Mouse (Mus musculus): ENCODE data around the gene Adgrv1.
A peak's percentile ranks its signal among the peaks of the same experiment; 100 is the strongest.

The Adgrv1 gene

DNA sequence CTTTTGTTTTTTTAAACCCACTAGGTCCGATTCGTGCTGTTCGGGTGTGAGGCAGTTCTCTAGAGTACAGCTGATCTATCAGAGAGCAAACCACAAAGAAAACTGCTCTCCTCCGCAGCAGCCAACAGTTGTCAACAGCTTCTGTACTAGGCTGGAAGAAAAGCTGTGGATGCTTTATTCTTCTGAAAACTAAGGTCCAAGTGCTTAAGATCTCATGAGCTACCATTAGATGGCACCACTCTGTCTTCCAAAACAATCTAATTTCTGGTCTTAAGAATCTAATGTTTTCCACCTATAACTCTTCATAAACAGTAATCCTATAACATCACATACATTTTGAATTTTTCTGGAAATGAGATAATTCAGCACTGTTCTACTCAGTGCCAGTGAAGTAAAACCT is 22.6 kb downstream of the Adgrv1 start:
- DNase-seq (ENCODE audit: low read depth): no peak

DNA sequence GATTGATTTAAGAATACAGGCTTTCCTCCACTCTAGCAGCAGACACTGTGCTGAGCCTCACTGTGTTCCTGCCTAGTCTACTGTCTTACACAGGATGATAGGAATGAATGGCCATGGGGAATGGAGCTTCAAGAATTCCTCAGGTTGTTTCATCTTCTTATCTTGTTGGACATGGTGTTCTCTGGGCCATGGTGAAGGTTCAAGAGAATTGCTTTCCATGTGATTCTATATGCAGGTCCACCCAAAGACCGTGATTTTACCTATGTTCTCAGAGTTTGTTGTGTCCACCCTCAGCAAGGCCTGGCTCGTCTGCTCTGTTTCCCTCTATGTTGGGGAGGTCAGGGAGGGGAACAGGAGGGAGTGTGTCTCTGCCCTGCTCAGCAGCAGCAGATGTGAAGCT is 26.0 kb downstream of the Adgrv1 start:
- DNase-seq (ENCODE audit: low read depth): no peak

DNA sequence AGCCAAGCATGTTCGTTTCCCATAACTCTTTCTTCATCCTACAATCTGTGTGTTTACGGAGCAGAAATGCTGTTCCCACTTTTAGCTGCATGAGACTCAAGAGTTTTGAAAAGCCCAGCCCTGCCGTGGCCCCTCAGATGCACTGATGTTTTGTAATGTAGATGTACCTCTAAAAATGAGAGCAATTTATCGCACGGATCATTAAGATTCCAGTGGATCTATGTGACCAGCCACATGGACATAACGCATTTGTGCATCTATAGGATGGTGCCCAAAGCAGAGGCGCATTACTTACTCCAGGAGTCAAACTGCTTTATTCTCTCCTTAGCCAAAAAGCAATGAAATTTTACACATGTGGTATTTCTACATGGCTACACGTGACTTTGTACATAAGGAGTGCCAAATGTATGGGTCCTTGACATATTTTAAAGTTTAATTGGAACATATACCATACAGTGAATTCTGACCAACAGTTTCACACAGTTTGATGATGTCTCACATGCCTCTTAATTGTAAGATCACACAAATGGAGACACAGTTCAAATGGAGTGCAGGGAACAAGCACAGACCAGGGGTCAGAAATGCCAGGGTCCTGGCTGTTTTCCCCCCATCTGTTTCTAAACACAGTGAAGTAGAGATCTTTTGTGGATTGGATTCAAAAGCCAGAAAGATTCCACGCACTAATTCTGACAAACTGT is 35.9 kb downstream of the Adgrv1 start:
- no peak for DNase-seq (ENCODE audit: low read depth)

DNA sequence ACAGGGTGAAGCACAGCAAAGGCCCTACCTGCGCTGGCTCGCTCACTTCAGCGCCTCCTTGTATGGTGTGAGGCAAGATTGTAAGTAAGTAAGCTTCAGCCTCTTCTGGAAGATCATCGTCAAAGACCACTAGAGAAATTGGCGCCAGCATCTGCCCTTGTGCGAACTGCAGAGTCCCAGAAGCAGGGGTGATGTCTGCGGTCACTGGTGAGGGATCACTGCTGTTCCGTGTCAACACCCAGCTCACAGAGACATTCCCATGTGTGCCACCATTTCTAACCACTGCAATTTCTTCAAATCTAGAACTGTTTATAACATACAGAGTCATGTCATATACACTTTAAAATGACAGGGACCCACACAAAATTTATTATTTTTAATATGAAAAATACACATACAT is 54.3 kb downstream of the Adgrv1 start:
- no peak for DNase-seq (ENCODE audit: low read depth)

DNA sequence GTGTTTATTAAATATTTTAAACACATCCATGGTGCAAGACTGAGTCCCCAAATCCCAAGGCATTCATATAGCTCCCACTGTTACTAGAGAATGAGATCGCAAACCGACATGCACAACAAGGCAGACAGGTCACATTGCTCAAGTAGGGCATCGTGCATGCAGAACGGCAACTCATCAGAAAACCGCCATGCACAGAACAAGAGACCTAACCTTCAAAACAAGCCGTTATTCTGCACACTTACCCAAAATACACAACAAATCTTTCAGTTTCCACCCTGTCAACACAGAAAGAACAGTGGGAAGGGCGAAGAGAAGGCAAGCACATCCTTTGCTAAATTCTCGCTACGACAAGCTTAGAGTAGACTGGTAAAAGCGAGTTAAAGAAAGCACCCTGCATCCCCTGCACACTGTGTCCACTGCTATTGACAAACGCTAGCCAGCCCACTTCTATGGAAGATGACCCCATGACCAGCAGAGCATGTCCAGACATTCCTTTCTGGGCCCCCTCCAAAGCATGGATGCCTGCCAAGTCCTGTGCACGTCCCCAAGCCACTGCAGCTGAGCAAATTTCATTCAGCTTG is 62.6 kb downstream of the Adgrv1 start:
- DNase-seq (ENCODE audit: low read depth): no peak

DNA sequence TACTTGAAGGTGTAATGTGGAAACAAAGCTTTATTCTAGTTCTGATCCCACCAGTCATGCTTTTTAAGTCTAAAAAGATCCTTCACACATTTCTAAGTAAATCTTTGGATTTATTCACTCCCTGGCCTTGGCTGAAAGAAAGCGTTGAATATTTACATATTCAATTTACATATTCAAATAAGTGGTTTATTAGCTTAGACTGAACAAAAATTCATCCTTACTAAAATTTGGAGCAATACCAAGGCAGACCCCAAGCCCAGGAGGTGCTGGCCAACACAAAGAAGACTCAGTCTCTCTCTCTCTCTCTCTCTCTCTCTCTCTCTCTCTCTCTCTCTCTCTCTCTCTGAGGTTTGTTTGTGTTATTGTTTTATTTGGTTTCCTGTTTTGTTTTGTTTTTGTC is 82.9 kb downstream of the Adgrv1 start:
- DNase-seq (ENCODE audit: low read depth): no peak

DNA sequence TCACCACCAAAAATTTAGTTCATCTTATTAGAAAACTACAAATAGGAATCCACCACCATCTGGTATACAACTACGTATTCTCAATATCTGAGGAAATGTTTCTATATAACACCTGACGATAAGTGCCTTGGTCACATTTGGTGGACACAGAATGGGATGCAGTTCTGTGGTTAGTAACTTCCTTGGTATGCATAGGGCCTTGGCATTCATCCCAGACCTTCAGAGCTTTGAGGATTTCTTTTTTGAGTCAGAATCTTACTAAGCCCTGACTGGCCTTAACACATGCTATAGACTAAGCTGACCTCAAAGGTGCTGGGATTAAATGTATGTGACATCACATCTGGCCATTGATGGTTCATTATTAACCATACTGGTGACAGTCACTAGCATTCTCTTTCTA is 98.0 kb downstream of the Adgrv1 start:
- no peak for DNase-seq (ENCODE audit: low read depth)

DNA sequence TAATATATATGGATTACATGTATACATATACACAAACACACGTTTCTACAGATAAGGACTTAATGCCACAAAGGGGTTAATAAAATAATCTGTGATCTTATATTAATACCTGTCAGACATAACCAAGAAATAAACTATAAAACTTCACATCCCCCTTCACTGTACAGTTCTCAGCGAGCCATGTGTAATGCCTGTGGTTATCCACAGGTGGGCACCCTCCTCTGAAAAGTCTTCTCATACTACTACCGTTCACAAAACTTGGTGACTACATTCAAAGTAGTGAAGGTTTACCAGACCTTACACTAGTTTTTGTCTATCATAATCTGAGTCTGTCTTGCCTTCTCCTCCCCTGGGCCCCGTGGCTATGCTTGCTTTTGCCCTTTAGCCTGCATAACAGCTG is 106.3 kb downstream of the Adgrv1 start:
- DNase-seq (ENCODE audit: low read depth): no peak

DNA sequence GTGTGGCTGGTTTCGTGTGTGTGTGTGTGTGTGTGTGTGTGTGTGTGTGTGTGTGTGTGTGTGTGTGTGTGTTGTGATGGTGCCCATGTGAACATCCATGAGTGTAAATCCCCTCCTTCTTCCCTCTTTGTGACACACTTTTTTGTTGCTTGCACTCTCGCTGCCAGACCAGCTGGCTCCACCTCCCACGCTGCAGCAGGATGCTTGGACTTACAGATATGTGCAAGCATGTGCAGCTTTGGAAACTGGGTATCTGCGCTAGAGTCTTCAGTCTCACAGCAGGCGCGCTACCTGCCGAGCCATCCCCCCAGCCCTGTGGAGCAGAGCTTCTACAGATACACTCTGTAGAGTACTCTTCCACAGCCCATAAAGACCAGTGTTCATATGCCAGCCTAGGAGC is 122.8 kb downstream of the Adgrv1 start:
- DNase-seq (ENCODE audit: low read depth): no peak

DNA sequence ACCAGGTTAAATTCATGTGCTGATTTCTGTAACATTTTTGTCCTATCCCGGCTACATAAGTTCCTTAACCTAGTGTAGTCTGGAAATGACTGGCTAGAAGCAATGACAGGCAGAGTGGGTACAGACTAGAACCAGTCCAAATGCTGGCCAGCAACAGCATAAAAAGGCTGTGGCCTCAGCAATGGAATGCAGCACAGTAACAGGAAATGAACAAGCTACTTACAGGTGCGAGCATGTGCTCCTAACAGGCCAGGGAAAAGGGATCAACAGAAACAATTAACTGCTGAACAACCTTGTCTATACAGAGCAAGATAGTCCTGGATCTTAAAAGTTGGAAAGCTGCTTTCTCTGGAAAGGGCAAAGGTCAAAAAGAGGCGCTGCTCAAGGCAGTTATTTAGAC is 135.9 kb downstream of the Adgrv1 start:
- no peak for DNase-seq (ENCODE audit: low read depth)

DNA sequence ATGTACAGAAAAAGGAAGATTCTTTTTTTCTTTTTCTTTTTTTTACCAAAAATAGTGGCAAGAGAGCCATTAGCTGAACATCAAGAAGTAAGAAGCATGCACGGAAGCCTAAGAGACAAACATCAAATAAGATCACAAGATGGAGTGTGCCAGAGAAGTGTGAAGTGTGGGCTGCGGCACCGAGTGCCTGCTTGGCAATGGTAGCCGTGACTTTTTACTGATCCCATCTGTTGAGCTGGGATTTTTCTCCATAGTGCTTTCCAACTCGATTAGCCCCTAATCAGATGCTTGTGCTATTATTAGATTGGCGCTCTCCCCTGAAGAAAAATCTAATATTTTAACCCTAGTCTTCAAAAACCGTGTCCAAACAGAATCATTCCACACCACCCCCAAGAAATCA is 141.0 kb downstream of the Adgrv1 start:
- no peak for DNase-seq (ENCODE audit: low read depth)

DNA sequence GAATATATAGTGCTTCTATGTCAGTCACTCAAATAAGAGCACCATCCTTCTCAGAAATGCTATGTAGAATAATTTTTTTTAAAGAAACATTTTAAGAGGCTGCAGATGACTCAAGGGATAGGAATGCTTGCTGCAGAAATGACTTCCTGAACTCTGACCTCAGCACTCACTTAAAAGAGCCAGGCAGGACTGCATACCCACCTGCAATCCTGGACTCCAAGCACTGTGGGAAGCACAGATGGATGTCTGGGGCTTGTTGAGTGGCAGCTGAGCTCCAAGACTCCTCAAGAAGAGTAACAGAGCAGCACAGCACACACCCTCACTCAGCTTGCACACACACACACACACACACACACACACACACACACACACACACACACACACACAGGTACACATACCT is 146.0 kb downstream of the Adgrv1 start:
- DNase-seq (ENCODE audit: low read depth): no peak

DNA sequence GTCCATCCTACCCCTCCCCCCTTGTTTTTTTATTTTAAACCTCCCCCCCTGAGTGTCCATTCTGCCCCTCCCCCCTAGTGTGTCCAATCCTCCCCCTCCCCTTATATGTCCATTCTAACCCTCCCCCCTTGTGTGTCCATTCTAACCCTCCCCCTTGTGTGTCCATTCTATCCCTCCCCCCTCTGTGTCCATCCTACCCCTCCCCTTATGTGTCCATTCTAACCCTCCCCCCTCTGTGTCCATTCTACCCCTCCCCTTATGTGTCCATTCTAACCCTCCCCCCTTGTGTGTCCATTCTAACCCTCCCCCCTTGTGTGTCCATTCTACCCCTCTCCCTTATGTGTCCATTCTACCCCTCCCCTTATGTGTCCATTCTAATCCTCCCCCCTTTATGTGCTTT is 159.2 kb downstream of the Adgrv1 start:
- no peak for DNase-seq (ENCODE audit: low read depth)

DNA sequence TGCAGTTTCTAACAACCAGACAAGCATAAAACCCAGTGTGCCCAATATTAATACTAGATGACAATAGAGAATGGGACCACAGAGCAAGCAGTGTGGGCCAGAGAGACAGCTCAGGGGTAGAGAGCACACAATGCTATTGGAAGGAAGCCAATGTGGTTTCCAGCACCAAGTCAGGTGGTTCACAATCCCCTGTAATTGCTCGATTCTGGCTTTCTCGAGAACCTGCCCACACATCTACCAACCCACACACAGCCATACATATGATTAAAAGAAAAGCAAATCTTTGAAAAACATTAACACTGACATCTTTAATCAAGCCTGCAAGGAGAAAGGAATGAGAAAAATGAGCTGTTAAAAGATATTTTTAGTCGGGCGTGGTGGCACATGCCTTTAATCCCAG is 166.3 kb downstream of the Adgrv1 start:
- no peak for DNase-seq (ENCODE audit: low read depth)

DNA sequence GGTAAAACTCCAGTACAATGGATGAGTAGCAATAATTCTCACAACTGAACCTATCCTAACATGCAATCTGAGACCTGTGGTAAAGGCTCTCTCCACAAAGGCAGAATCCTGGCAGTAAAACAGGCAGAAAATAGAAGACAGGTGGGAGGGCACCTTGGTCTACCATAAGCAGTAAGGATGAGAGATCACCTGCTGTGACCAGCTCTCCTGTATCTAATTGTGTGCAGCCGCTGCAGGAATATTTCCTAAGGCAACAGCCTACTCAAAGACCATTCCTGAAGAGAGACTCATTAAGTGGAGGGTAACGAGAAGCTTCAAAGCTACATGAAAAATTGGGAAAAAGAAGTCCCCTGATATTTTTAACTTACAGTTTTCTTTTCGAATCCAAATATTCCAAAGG is 167.2 kb downstream of the Adgrv1 start:
- DNase-seq (ENCODE audit: low read depth): no peak

DNA sequence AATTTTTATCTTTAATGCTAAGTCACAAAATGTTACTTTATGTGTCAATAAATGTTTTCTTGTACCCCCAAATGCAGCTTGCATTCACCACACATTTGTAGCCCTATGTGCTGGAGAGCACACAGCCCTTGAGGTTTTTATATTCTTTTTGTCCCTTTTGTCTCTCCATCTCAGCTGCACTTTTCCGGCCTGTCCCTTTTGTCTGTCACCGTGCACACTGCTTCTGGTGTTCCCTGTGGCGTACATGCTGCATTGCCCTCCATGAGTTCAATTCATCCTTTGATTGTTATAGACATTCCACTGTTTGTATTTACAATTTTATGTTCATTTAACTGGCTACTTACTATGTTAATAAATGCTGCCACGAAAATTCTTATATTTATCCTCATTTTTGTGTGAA is 183.3 kb downstream of the Adgrv1 start:
- no peak for DNase-seq (ENCODE audit: low read depth)

DNA sequence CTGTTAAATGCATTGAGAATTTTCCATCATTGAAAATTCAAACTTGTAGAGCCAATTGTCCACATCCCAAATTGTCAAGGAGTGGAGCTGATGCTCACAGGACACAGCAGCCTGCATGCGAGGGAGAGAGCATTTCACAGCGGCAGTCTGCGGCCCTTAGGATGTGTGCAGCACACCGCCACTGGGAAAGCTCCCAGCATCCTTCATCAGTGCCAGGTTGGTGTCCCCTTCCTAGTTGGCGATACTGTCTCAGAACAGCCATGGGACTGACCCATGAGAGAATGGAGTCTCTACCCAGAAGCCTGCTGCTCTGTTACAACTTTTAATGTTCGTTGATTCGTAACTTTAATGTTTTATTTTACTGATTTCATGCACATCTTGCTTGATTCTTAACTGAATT is 183.8 kb downstream of the Adgrv1 start:
- no peak for DNase-seq (ENCODE audit: low read depth)

DNA sequence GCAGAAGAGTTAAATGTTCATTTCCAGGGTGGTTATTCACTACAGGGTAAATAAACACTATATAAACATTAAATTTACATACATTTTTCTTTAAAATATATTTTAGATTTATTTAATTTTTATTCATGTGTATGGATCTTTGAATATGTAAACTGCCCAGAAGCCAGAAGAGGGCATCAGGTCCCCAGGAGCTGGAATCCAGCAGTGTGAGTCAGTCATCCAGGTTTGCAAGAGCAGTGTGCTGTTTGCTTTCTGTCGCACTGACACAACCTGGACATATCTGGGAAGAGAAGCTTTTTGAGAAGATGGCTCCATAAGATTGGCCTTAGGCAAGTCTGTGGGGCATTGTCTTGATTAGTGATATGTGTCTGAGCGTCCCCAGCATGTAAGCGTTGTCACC is 191.5 kb downstream of the Adgrv1 start:
- DNase-seq (ENCODE audit: low read depth): no peak

DNA sequence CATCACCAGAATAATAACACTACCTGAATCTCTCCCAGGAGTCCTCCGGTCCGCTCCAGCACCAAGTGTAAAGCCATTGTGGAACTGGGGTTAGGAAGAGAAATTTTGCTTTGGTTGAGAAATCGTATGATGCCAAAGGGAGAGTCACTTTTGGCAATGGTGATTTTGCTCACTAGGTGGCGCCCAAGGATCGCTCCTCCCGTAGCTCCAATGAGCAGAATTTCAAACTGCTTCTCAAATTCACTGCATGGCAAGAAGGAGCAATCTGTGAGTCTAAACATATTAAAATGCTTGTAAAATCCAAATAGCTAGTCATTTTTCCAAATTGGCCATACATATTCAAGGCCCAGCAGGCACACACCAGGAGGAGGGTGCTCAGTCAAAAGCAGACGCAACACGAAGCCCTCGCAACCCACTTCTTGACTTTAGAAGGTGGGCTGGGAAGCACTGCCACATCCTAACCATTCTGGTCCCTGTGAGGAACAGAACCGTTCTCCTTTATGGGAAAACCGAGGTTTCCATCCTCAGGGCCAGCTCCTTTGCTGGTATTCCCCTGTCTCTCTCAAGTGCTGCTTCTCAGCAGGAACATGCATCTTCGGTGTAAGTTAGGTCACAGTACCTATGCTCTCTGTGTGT is 193.4 kb downstream of the Adgrv1 start:
- DNase-seq (ENCODE audit: low read depth): peak; percentile 33

DNA sequence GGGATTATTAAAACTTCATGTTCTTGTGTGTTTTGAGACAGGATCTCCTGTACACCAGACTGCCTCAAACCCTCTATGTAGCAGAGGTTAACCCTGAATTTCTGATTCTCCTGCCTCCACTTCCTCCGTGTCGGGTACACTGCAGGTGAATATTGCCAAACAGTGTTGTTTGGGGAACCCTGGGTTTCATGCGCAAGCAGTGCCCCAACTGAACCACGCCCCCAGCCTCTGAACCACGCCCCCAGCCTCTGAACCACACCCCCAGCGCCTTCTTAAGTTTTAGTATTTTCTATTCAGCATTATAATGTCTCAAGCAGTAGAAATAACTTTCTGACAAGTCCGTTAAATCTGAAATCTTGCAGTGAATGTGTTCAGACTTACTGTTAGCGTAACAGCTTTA is 195.9 kb downstream of the Adgrv1 start:
- no peak for DNase-seq (ENCODE audit: low read depth)

DNA sequence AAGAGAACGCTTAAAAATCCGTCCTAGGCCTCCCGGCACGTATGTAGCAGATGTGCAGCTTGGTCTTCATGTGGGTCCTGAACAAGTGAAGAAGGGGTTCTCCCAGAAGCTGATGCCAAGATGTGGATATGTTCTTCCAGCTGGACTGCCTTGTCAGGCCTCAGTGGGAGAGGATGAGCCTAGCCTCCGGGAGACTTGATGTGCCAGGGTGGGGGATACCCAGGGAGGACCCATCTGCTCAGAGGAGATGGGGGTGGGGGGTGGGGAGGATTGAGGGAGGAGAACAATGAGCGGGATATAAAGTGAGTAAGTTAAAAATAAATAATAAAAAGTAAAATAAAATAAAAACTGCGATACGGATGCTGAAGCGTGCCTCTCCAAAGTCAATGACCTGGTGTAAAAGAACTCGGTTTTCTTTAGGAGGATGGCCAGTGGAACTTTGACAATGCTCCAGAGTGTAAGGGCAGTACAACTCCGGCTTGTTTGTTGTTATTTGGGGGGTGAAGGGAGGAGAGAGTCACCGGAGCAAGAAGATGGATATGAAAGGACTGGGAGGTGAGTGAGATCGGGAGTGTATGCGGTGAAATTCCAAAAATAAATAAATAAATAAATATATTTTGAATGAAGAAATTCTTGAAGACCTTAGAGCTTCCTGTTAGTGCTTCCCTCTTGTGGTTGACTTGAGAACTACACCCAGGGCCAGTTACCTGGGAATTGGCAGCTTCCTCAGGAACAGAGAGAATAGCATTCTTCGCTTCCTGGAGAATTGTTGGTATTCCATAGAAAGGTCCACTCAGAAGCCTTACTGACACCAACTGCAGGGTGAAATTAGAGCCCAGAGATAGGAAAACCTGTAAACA is 205.8 kb downstream of the Adgrv1 start:
- DNase-seq (ENCODE audit: low read depth): peak; percentile 32

DNA sequence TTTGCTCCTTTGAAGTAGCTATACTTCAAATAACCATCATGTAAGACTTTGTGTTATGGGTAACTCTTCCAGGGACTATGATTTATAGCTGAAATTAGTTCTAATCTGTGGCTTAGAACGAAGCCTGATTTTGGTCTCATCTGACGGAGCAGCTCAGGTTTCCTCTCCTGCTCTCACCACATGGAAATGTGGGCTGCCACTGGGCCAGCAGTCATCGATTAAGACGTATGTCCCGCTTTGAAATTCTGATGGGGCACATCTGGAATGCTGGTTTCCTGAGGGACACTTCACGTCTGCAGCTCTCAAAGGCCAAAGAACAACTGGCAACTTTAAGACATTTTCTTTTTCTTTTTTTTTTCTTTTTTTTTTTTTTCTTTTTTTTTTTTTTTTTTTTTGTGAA is 207.8 kb downstream of the Adgrv1 start:
- no peak for DNase-seq (ENCODE audit: low read depth)

DNA sequence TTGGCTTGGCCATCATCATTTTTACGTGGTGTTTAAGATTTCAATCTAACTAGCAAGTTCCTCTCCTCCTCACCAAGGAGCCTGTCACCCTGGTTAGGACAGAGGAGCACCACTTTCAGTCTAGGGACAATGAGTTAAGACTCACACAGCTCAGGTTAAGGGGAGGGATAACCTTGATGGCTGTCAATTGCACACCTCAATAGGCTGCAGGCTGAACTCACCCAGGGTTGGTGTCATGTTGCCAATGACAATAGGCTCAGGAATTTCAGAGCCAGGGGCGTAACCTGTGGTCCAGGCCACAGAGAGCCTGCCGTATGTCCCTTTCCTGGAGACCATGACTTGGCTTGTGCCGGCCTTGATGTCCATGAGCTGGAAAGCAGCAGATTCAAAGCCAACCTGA is 209.0 kb downstream of the Adgrv1 start:
- DNase-seq (ENCODE audit: low read depth): no peak
